Mouse (Mus musculus) forebrain, embryonic 16.5 days (tissue): ENCODE measurements around the gene Tmem230. TPM values are rescaled to one million over a fixed set of nuclear protein-coding genes. Genes with fewer than 3 reads are reported as not detected.

Experiments used
- ATAC-seq: fragments of 200-750 bp; cut with Nextera tagmentation; 2 replicates; pipeline ENCODE4 v1.8.0; 2017; ENCODE audit warnings: mild to moderate bottlenecking, moderate library complexity
- H3K27ac ChIP-seq: fragments of 300-500 bp; sonication (generic); 2 replicates; pipeline ENCODE4 v1.5.1; 2014; ENCODE audit warnings: low read length, control low read depth
- H3K27me3 ChIP-seq: fragments of 300-500 bp; sonication (generic); replicated peaks from 2 replicates; pipeline ENCODE4 v1.6.1; 2014; ENCODE audit warnings: low read length; ENCODE audit not compliant: control insufficient read depth, insufficient read depth
- H3K36me3 ChIP-seq: fragments of 300-500 bp; sonication (generic); 2 replicates; pipeline ENCODE4 v1.6.1; 2014; ENCODE audit not compliant: control insufficient read depth, insufficient read depth
- H3K4me1 ChIP-seq: fragments of 300-500 bp; sonication (generic); replicated peaks from 2 replicates; pipeline ENCODE4 v1.6.1; 2014; ENCODE audit warnings: low read length; ENCODE audit not compliant: control insufficient read depth, insufficient read depth
- H3K4me2 ChIP-seq: fragments of 300-500 bp; sonication (generic); 2 replicates; pipeline ENCODE4 v1.6.1; 2014; ENCODE audit warnings: mild to moderate bottlenecking, low read length, control low read depth
- H3K4me3 ChIP-seq: fragments of 300-500 bp; sonication (generic); replicated peaks from 2 replicates; pipeline ENCODE4 v1.5.1; 2014; ENCODE audit warnings: mild to moderate bottlenecking, low read length, control low read depth
- H3K9ac ChIP-seq: fragments of 300-500 bp; sonication (generic); replicated peaks from 2 replicates; pipeline ENCODE4 v1.6.1; 2014; ENCODE audit warnings: low read depth, low read length, control low read depth
- H3K9me3 ChIP-seq: fragments of 300-500 bp; sonication (generic); 2 replicates; pipeline ENCODE4 v1.6.1; 2016; ENCODE audit warnings: low read length; ENCODE audit not compliant: control insufficient read depth
- WGBS: fragments of 180-500 bp; shearing (Covaris S2); extraction: QIAGEN DNeasy Blood & Tissue Kit; methylation state at CpG from one replicate; pipeline ENCODE4 v1.1.7; 2014; 5-methylcytosine and 5-hydroxymethylcytosine counted together
- polyA plus RNA-seq: library from polyadenylated mRNA; unstranded; fragments of >200 nt; fragmentation: Nextera tagmentation; extraction: Ambion mirVana; gene quantifications from 2 replicates; pipeline ENCODE4 v1.2.1, GENCODE M21; 2015

The Tmem230 gene
- polyA plus RNA-seq, 1 experiment from 2014 or later = 43.4 TPM

DNA sequence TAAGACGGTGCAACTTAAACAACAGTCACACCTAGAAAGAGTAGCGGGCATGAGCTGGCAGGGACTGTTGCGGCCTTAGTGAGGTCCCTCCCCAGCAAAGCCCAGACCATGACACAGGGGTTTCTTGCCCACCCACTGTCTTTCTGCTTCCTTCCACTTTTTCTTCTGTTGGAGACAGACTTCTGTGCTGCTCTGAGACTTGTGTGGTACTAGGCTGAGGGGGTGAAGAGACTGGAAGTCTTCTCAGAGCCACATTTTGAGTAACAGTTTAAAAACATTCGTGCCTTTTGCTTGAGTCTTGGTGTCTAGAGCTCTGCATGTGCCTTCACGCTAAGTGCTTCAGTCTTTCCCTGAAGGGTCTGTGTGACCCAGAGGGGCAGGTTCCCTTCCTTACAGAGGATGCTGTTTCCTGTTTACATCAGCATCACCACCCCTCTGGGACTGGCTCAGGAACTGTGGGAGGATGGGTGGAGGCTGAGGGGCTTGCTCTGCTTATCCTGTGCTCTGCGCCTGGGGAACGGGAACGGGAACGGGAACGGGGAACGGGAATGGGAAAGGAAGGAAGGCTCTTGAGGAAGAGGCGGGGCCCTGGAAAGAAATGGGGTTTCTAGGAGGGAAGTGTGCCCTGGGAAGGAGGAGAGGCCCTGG lies 37.0 kb upstream of the Tmem230 start:
- Histone ChIP-seq H3K9me3 (no peaks in the 10 kb centered on the region), H3K4me2 (no peak overlapping the region), H3K4me3 (no peak overlapping the region), H3K36me3 (no peaks in the 10 kb centered on the region), H3K9ac (no peak overlapping the region), H3K27me3 (no peaks in the 10 kb centered on the region), H3K27ac (no peak overlapping the region), H3K4me1 (peaks cover 23% of the 10 kb centered on the region)
- 86% methylated on average over 12 of the region's 12 CpGs for WGBS
- no peak for ATAC-seq

GRCm38 (mm10) chr2:132283236-132284070 lies 35.8 kb upstream of the Tmem230 start:
- 22% methylated on average over 15 of the region's 15 CpGs for WGBS
- Histone ChIP-seq H3K4me3 (no peak overlapping the region), H3K27ac (peak overlapping the region; percentile 37), H3K27me3 (no peaks in the 10 kb centered on the region), H3K4me1 (peaks cover 23% of the 10 kb centered on the region), H3K9me3 (no peaks in the 10 kb centered on the region), H3K36me3 (no peaks in the 10 kb centered on the region), H3K4me2 (no peak overlapping the region; the same call in 1 of the 2 replicates), H3K9ac (no peak overlapping the region)
- peak; percentile 51; the same call in 1 of the 2 replicates for ATAC-seq

- no peak overlapping the region for H3K4me3 ChIP-seq
- no peak overlapping the region for H3K4me2 ChIP-seq
- no peak overlapping the region for H3K9ac ChIP-seq
- 4% methylated on average over 12 of the region's 12 CpGs for WGBS
- no peaks in the 10 kb centered on the region for H3K27me3 ChIP-seq
- H3K27ac ChIP-seq = peak overlapping the region; percentile 37; the same call in 1 of the 2 replicates
- H3K4me1 ChIP-seq = peaks cover 23% of the 10 kb centered on the region
- no peaks in the 10 kb centered on the region for H3K9me3 ChIP-seq
- no peaks in the 10 kb centered on the region for H3K36me3 ChIP-seq
- ATAC-seq = peak; percentile 66
Observed at GRCm38 (mm10) chr2:132282453-132283174, 35.0 kb upstream of the Tmem230 start.

DNA sequence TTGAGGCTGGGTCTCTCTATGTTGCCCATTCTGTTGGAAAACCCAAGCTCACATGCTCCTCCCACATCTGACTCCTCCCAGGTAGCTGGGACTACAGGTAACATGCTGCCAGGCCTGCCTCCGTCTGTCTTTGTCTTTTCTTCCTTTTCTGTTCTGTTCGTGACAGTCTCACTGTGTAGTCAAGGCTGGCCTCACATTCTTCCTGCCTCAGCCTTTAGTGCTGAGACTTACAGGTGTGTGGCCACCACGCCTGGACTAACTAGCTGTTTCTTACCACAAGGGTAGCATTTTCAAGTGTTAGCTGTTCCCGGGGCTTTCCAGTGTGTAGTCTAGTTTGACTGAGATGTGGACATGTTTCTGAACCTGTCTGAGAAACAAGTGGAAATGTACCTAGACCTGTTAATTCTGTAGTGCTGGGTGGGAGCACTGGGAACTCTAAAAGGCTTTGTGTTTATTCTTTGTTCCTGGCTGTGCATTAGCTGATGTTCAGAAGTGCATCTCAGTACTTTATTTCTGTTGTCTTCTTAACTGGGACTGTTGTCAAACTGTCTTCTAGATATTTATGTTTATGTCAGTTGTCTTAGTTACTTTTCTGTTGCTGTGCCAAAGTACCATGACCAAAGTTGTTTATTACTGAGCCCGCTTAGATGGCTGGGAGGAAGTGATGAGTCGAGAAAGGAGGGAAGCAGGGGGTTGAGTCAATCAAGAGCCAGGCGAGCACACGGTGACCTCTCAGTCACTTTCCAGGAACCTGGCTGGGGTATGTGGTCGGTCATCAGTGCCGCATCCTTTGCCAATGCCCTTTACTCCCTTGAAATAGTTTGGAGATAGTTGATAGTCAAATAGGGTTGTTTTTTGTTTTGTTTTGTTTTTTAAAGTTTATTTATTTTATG lies 34.2 kb upstream of the Tmem230 start:
- ATAC-seq = no peak
- Histone ChIP-seq H3K9me3 (no peaks in the 10 kb centered on the region), H3K9ac (no peak overlapping the region), H3K4me3 (no peak overlapping the region), H3K4me1 (peaks cover 23% of the 10 kb centered on the region), H3K4me2 (no peak overlapping the region), H3K27ac (no peak overlapping the region), H3K36me3 (no peaks in the 10 kb centered on the region), H3K27me3 (no peaks in the 10 kb centered on the region)
- 54% methylated on average over 10 of the region's 10 CpGs for WGBS

DNA sequence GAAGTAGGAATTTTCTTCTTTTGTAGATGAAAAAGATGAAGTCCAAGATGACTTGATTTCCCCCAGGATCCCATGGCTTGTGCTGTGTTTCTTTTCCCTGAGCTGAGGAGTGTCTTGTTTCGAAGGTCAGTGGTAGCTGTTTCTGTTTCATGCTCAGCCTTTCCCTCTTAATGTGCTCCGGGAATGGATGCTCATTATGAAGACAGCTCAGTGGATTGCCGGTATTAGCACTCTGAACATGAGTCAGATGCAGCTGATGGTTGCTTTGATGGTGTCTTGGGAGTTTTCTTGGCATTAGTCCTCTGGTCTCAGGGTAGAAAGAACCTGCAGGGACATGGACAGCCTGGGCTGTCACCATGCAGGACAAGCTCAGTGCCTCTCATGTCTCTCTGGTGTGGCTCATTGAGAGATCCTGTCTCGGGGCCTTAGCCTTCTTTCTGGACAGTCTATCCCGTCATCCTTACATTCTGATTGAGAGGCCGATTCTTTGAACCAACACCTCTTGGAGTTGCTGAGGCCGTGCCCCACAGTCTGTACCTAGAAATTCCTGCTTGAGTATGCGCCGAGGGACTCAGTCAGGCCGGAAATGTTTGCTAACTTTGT lies 33.0 kb upstream of the Tmem230 start:
- Histone ChIP-seq H3K9ac (no peak overlapping the region), H3K9me3 (no peaks in the 10 kb centered on the region), H3K36me3 (no peaks in the 10 kb centered on the region), H3K4me1 (peaks cover 23% of the 10 kb centered on the region), H3K4me2 (no peak overlapping the region), H3K27me3 (no peaks in the 10 kb centered on the region), H3K27ac (no peak overlapping the region), H3K4me3 (no peak overlapping the region)
- ATAC-seq = no peak
- whole genome bisulfite sequencing = 91% methylated on average over 10 of the region's 10 CpGs

DNA sequence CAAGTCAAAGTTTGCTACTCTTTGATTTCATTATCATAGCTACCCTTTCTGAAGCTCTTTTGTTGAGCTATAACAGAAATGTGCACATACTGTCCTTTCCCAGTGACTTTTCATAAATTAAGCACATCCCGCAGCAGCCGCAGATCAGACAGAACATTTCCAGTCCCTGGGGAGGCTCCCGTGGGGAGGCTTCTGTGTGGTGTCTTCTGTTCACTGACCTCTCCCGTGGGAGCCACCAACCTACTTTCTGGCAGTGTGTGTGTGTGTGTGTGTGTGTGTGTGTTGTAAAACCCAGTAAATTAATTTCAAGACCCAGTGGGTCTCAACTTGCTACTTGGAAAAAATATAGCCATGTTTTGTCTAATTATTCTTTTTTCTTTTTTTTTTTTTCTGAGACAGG lies 32.4 kb upstream of the Tmem230 start:
- H3K4me3 ChIP-seq = no peak overlapping the region
- WGBS = 73% methylated on average over 4 of the region's 4 CpGs
- ATAC-seq = no peak

GRCm38 (mm10) chr2:132279336-132279882 lies 31.8 kb upstream of the Tmem230 start:
- no peak for ATAC-seq
- H3K9ac ChIP-seq = no peak overlapping the region
- no peak overlapping the region for H3K4me2 ChIP-seq
- peaks cover 23% of the 10 kb centered on the region for H3K4me1 ChIP-seq
- no peaks in the 10 kb centered on the region for H3K36me3 ChIP-seq
- H3K27ac ChIP-seq = no peak overlapping the region
- H3K4me3 ChIP-seq = no peak overlapping the region
- WGBS = 55% methylated on average over 3 of the region's 3 CpGs
- no peaks in the 10 kb centered on the region for H3K27me3 ChIP-seq
- H3K9me3 ChIP-seq = no peaks in the 10 kb centered on the region

More for the DNA sequence above, 32.4 kb upstream of the Tmem230 start:
- Histone ChIP-seq H3K36me3 (no peaks in the 10 kb centered on the region), H3K4me1 (peaks cover 23% of the 10 kb centered on the region), H3K4me2 (no peak overlapping the region), H3K27me3 (no peaks in the 10 kb centered on the region), H3K27ac (no peak overlapping the region), H3K9me3 (no peaks in the 10 kb centered on the region), H3K9ac (no peak overlapping the region)

DNA sequence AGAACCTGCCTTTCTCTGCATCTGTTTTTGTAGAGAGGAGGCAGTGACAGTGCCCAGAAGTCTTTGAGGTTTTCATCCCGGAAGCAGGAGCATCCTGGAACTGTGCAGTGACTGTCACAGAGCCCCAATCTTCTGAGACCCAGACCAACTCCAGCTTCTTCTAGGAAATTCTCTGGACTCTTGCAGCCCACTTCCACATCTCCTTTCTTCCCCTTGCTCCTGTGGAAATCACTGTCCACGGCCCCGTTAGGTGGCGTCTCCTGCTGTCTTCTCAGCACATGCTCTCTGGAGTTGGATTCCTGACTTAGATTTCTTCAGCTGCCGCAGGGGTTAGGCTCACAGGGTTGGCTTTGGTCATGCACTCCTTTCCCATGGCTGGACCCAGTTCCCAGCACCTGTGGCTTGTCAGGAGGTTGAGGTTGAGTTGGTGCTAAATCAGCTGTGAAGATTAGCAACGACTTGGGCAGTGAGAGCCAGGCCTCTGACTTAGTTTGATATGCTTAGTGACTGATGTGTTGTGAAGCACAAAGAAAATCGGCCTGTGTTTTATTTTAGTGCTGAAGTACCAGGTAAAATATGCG lies 30.8 kb upstream of the Tmem230 start:
- Histone ChIP-seq H3K4me1 (peaks cover 17% of the 10 kb centered on the region), H3K9me3 (no peaks in the 10 kb centered on the region), H3K4me2 (no peak overlapping the region), H3K4me3 (no peak overlapping the region), H3K9ac (no peak overlapping the region), H3K27me3 (no peaks in the 10 kb centered on the region), H3K27ac (no peak overlapping the region), H3K36me3 (no peaks in the 10 kb centered on the region)
- 79% methylated on average over 8 of the region's 8 CpGs for WGBS
- no peak for ATAC-seq
